Mouse (Mus musculus) CD4-positive, CD25-positive, alpha-beta regulatory T cell, adult 2 months (primary cell): ENCODE measurements at regions not wholly inside any gene's neighbourhood (a gene's known extent, or its start where the extent isn't known, plus 50 kb on each side); places are given as distances from the start of the nearest gene placed in this dataset.

Experiments used
- DNase-seq: peaks from one replicate; pipeline ENCODE4 v3.0.0-alpha.2; 2012; ENCODE audit warnings: low read depth, low spot score

DNA sequence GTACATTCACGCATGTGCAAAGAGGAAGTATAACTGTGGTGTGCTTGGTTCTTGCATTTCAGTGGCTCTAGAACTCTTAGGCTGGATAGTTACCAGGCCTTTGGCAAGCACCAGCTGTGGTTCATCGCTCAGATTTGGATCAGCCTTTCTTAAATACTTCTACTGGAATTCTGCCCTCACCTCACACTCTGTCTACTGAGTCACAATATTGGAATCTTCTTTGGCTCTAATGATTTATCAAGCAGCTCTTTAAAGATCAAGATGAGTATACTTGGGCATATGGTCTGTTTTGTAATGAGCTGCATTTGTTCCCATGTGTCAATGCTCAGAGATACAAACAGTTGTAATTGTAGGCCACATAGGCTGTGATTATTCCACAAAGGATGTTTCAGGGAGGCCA, 197.5 kb downstream of the Icos start:
- DNase-seq: no peak

DNA sequence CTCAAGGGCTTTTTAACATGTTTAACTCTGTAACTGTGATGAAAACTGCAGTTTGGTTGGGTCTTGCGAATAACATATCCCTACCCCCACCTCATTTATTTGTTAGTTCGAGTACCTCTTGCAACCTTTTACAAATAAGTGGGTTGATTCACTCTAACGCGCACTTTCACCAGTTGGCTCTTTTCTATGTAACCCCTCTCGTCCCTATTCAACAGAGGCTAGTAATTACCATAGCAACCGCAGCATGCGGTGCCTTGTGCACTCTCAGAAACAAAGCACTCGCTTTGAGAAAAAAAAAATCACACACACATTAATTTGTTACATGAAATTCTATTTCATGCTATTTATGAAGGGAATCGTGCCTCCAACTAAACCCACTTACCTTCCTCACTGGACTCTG, 201.7 kb downstream of the Icos start:
- DNase-seq: no peak

DNA sequence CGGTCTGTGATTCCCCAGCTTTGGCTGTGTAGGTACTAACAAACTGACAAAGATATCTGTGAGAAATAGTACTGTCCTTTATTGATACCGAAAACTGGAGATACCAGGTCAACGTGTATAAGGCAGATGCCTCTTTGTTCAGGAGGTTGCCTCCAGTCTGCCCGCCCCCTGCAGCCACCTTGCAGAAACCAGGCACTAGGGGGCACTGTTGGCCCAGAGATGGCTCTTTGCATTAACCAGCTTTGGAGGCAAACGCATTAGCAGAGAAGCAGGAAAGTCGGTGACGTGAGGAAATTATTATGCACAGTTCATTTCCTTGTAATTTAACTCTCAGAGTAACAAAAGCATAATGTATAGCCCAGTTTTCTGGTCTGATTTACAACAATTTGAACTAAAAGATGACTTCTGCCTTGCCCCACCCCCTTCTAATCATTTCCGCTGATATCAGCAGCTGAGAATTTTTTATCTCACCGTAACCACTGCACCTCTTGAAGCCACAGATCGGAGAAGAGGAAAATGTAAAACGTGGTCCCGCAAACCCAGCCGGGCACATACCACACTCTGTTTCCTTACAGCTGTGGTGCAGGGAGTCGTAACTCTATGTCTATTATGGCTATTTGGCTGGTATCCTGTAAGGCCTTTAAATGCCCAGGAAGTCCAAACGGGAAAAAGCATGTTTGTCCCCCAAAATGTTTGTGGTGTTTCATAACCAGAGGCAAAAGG, 203.5 kb downstream of the Icos start:
- DNase-seq: peak; percentile 94

DNA sequence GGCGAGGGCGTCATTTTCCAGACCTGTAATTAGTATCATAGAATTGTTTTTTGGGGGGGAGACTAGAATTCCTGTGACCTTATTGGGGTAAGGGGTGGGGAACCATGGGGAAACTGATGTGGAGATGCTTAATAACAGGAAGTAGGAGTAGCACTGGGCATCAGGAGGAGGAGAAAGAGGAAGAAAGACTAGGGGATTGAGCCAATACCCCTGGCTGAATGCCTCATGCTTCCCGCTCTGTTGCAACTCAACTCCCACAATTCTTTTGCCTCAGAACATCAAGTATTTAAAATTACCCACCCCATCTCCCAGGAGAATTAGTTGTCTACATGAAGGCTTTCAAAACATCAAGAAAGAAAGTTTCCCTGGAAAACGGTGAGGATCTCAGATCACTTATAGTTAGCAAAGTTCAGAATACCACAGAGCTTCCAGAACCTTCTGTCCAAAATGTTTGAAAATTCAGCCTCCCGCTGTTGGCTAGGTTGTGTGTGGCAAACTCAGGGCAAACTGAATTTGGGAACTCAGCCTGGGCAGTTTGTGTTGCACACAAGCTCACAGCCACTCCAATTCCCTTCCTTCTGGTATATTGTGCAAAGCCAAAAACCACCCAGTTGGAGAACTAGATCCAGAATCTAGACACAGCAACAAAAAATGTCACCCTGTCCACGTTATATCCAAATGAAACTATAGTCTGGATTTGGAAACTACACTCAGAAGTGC, 209.8 kb downstream of the Icos start:
- no peak for DNase-seq

DNA sequence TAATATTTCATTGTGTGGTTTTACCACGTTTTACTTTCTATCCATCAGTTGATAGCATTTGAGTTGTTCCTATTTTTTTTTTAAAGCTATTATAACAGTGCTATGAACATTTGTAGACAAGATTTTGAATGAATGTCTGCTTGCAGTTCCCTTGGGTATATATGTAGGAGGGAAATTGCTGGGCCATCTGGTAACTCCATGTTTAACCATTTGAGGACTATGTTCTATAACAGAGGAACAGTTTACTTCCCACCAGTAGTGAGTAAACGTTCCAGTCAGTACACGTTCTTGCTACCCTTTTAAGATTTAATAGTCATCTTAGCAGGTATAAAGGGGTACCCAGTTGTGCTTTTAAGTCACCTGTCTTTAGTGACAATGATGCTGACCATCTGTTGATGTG, 213.2 kb downstream of the Icos start:
- DNase-seq: no peak

DNA sequence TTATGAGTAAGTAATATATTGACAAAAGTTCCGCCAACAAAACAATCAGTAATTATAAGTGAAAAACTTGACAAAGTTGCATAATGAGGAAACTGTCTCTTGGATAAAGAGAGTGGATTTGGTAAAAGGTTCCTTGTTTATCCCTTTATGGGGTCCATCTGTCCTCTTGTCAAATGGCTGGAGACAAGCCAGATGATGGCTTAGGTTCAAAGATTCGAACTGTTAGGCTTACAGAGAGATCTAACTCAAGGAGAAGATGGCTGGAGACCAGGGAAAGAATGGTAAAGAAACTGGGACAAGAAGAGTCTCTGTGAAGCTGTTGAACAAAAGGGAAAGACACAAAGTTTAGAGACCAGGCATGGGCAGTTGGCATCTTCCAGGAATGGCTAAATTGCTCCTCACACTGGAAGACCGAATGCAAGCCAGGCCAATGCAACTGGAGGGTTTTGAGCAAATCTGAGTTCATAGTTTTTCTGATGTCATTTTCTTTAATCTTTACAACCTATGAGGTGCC, 220.9 kb downstream of the Icos start:
- DNase-seq: no peak

DNA sequence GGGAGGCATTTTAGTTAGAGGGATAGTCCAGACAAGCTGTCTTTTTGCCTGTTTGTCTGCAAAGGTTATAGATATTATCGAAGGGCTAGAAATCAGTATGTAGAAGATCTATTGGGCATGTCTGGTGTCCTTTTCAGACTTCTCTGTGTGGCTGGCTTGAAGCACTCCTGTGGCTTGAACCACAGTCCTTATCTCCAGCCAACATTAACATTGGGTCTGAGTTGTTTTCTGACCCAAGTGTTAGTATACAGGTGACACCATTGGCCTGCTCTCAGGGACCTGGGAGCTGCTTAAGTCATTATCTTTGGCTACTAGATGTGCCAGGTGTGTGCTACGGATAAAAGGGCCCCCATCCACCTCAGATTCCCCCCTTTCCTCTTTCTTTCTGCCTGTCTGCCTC, 223.3 kb downstream of the Icos start:
- DNase-seq: no peak

DNA sequence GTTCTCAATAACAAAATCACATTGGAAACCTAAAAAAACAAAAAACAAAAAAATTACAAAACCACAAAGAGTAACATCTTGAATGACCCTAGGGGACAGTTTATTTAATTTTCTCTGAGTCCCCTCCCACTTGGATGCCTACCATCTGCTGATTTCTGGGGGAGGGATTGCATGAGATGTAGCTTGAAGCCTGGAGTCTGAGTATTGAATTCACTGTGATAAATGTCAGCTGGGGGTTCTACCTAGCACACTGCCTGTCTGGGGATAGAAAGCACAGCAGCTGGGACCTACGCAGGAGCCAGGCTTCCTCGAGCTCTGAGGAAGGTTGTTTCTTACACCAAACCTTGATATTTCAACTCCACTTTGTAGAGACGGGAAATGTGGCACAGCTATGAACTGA, 224.4 kb downstream of the Icos start:
- no peak for DNase-seq

DNA sequence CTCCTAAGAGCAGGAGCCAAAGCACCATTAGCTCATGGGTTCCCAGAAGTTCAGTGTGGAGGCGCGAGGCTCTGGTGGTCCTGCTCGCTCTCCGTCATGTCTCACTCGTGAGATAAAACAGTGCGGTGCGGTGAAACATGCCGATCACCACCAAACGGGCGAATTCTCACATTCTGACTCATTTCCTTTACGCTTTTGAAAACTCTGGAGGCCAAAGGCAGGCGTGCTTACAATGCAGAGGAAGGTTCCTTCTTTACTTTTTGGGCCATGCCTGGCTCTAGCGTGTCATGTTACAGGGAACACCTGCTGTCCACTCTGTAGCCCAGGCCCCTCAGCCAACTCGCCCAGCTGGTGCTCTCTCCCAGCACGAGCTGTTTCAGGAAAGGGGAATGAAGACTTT, 225.4 kb downstream of the Icos start:
- no peak for DNase-seq

DNA sequence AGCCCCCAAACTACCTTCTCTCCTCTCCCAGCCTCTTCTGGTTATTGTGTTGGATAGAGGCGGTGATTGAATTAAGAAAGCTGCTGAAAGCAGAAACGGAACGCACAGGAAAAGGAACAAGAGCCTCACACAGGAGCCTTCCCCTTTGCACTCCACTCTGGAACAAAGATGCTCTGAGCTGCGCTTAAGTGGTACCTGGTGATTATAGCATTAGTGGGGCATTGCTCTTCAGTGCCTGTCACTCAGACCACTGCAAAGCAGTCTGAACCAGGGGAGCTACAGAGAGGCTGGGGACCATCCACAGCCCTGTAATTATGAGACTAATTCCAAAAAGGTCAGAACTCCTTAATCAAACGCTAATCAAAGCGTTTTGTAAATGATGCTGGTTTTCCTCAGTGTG, 225.9 kb downstream of the Icos start:
- DNase-seq: no peak

DNA sequence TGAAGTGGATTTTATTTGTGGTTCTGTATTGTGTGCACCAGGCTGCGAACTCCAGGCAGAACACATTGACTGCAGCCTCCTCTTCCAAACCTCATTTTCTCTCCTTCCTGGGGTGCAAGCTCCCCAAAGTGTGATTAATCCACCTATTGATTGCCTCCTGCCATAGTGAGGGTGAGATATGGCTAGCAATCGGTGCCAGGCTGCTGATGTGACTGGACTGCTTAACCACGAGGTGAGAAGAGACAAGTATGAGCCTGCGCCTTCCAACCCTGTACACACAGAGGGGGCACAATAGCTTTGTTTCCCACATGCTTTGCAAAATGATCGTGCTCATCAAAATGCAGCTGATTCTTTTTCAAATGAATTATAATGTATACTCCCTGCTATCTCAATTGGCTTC, 227.4 kb downstream of the Icos start:
- DNase-seq: no peak

DNA sequence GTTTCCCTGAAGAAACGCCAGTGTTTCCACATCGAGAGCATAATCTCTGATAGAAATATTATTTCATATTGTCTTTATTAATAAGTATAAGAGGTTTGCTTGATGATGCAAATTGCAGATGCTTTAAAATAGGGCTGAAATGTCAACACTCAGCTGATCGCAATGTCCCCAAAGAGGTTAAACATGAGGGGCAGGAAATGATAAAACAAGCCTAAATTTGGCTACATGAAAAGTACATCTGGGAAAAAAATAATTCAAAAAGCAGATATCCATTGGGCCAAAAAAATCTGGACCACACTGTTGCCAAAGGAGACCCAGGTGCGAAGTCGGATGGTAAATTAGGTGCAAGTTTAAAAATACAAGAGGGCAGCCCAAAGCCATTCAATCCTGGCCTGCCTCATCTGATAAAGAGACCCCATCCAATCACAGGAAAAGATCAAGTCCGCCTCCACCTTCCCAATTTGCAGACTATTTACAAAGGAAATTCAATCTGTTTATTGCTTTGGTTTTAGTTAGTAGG, 229.2 kb downstream of the Icos start:
- DNase-seq: no peak

DNA sequence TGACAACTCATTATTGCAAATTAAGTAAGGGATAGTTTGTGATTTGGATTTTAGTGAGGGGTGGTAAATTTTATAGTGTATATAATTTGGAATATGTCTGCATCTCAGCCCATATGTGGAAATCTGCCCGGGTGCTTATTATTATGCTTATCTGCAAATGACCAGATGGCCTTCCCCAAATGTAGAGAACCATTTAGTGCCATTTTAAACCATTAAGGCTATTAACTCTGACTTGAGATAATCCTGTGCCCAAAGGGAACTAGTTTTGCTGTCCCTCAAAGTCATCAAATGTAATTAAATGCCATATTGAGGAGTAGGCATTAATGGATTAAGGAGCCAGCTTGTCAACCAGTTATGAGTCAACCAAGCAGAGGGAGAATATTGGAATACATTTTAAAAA, 230.7 kb downstream of the Icos start:
- DNase-seq: no peak

DNA sequence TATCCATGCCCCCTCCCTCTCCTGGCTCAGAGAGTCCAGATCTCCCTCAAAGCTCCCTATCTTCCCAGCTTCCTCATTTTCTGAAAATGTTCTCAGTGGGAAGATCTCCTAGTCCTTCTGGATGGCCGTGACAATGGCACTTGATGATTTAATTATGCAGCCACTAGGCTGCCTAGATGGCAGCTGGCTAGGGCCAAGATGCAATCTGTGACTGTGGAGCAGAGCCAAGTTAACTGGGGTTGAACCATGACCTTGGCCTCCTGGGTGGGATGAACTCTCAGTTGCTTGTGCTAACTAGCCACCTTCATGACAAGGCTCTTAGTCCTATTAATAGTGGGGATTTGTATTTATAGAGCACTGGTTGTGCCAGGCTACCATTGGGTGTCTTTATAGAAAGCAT, 243.4 kb downstream of the Icos start:
- DNase-seq: no peak

DNA sequence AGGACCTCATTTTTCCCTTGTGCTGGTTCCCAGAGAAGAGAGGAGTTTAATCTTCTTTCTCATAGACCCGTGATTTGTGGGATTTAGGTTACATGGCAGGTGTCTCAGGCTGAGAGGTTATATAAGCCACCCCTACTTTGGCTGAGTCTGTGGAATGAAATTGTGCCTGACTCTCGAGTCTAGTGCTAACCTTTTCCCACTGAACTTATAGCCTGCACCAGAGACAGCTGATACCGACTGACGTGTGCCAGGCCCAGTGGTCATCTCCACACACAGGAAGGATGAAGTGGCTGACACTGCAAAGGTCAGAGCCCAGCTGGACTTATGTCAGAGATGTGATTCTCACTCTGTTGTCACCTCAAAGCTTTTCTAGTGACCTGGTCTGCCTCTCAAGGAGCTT, 251.2 kb downstream of the Icos start:
- DNase-seq: no peak

DNA sequence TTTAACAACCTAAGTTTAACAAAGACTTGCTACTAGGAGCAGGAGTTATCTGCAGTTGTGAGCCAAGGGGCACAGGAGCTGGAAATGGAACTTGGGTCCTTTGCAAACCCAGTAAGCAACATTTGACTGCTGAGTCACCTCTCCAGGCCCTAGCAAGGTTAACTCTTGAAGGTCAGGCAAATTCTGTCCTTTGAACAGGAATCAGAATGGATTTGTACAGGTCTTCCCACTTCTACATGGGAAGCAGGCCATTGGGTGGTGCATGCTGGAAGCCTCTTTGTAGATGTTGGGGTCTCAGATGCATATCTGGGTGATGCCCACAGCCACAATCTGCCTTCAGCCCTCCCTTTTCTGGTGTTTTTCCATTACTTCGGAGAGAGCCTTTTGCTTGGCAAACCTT, 255.3 kb downstream of the Icos start:
- DNase-seq: no peak

DNA sequence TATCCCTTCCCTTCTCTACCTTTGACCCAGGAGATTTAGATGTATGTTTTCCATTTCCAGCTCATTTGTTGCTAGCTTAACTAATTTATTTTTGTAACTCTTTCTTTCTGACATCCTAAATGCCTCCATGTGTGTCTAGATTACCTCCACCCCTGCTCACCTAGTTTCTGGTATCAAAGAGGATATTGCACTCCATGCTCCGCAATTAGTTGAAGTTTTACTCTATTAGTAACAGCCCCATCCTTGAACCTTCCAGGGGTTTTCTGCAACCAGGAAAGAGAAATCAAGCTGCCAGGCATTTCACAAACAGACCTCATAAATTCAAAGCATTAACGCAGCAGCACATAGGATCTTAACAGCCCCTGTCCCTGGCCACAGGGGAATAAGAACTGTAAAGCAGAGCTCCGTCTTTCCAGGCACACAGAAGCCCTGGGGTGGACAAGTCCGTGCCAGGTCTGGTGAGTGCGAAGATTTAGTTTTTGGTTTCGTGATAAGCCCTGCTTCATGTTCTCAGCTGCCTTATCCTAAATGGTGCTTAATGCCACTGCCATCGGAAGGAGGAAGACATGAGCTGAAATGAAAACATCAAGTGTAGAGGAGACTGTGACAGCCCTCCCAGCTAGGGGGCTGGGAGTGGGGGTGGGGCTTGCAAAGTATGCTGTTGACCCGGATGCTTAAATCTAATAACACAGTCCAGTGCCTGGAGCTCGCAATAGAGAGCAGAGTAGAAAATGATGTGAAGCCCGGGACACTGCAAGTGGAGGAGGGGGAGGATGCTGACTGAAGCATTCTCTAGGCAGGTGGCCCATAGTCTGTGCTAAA, 256.0 kb downstream of the Icos start:
- no peak for DNase-seq

DNA sequence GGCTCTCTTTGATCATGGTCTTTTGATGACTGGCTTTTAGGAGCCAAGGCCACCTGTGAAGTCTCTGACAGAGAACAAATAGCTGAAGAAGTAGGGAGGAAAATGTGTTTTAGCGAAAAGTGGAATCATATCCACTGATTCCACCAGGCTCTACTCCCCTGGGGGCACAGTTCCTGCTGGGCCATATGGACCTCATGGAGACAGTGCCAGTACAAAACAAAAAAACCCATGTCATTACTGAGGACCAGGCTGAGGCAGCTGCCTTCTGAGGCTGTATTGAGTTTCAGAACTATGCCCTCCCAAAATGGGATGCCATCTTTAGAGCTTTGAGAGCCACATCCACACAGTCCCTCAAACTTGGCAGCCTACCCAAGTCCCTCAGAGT, 256.6 kb downstream of the Icos start:
- no peak for DNase-seq

DNA sequence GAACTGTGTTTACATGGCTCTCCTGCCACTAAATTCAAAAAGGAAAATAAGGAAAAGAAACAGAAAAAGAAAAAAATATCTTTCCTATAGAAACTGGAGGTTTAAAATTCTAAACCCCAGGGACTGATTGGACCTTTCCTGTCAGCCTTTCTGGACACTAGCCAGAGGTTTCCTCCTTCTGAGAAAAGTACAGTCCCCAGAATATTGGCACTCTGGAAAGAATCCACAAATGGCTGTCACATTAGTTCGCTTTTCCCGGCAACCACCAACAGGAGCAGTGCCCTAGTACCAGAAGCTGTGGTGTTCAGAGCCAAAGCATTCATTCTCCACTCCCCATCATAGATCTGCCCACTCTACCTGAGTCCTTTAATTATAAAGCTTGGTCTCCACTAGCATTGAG, 258.8 kb downstream of the Icos start:
- no peak for DNase-seq

DNA sequence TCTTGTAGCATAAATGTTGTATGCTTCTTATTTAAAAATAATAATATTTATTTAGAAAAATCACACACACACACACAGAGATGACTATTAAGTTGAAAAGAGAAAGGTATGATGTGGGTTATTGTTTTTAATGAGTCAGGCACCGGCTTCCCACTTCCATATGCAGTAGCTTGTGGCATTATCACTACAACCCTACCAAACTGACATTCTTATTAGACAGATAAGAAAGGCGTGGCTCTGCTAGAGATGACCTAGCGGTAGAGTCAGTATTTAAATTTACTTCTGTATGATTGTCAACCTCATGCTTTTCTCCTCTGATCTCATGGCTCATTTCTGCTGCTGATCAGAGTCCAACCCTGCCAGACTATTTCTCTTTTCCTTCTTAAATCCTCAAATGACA, 260.9 kb downstream of the Icos start:
- no peak for DNase-seq

DNA sequence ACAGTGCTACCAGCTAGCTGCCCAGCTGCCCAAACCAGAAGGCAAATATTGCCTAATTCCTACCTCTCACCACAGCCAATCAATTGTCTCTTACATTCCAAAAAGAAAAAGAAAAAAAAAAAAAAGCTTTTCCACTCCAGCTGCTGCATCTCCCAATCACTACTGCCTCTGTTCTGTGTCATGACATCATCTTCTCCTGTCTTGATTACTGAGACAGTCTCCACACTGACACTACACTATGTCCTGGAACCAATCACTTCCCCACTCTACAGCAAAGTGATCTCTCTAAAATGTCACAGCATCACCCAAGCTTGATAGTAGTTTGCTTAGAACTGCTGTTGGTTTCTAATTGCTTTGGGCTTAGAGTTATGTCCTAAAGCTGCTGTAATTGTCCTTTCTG, 279.8 kb downstream of the Icos start:
- DNase-seq: no peak

DNA sequence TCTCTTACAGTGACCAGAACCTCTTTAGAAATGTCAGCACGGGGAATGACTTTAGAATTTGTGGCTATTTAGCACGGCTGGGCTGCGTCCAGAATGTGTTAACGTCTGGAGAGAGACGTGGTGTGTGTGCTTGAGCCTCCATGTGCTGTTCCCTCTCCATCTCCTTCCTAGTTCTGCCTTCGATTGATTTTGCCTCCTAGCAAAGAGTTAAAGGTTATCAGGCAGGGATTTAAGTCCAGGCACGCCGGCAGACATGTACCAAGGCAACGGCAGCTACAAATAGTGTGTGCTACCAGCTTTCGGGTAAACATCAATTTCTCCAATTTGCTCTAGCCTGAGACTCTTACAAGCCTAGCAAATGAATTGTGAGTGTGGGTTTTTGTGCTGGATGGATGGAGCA, 285.7 kb downstream of the Icos start:
- DNase-seq: no peak
